16 mouse cellular contexts compared by ENCODE assay signal in genomic region chr5:76651151-76651725, GRCm38 (mm10). TPM values are rescaled to one million over a fixed set of nuclear protein-coding genes. Genes with fewer than 3 reads are reported as not detected.
DNase-seq lines count a peak whose midpoint lies in the region; ATAC-seq lines count a peak whose summit lies in the region.
"Had no signal": no experiment of that assay in that cellular context is flagged by ENCODE, and none has a peak within 500 bp of the region (broad histone marks: within the 10 kb centered on the region; RNA-seq: fewer than 3 reads in every experiment).

No protein-coding gene starts in this region.

- DNase-seq in embryo, embryonic 10.5 days (ENCODE audit: low spot score), result peak; percentile 31
- no peak for DNase-seq in embryo, embryonic 9.5 days (ENCODE audit: extremely low spot score)
- DNase-seq in liver, embryonic 13.5 days, result no peak
- peak; percentile 47 for DNase-seq in yolk sac, embryonic 10.5 days (ENCODE audit: low spot score)
- no peak for DNase-seq in gastrocnemius, postnatal 36 days
- DNase-seq in thymus, postnatal 0 days (ENCODE audit: low spot score), result no peak
- DNase-seq: cerebellum, adult 2 months; kidney, adult 8-10 months; left cerebral cortex, postnatal 4 days; lung, postnatal 10 days; thymus, postnatal 4 days had no signal

- H3K4me3 ChIP-seq in liver, embryonic 13.5 days (replicated peaks), result no peak overlapping the region
- no peak overlapping the region for H3K4me3 ChIP-seq in liver, embryonic 12.5 days
- H3K4me3 ChIP-seq in midbrain, embryonic 12.5 days, result no peak overlapping the region
- H3K4me3 ChIP-seq: embryonic facial prominence, embryonic 15.5 days; heart, embryonic 15.5 days; stomach, embryonic 15.5 days had no signal

- no peak overlapping the region for H3K27ac ChIP-seq in liver, embryonic 13.5 days
- H3K27ac ChIP-seq in liver, embryonic 12.5 days, result no peak overlapping the region
- no peak overlapping the region for H3K27ac ChIP-seq in midbrain, embryonic 12.5 days (replicated peaks)
- H3K27ac ChIP-seq: embryonic facial prominence, embryonic 15.5 days; heart, embryonic 15.5 days; stomach, embryonic 15.5 days had no signal

- H3K9me3 ChIP-seq in liver, embryonic 13.5 days (replicated peaks), result no peaks in the 10 kb centered on the region
- H3K9me3 ChIP-seq in liver, embryonic 12.5 days (replicated peaks), result no peaks in the 10 kb centered on the region
- no peaks in the 10 kb centered on the region for H3K9me3 ChIP-seq in midbrain, embryonic 12.5 days
- H3K9me3 ChIP-seq: embryonic facial prominence, embryonic 15.5 days; heart, embryonic 15.5 days; stomach, embryonic 15.5 days had no signal

- no peak overlapping the region for H3K9ac ChIP-seq in liver, embryonic 13.5 days
- no peak overlapping the region for H3K9ac ChIP-seq in liver, embryonic 12.5 days
- H3K9ac ChIP-seq in midbrain, embryonic 12.5 days (replicated peaks), result no peak overlapping the region
- H3K9ac ChIP-seq: embryonic facial prominence, embryonic 15.5 days; heart, embryonic 15.5 days; stomach, embryonic 15.5 days had no signal

- intact Hi-C loops in gastrocnemius, postnatal 36 days (cut with DNase I), result loop anchor here (10.0 kb wide), 1 partner anchor 114 kb away; no protein-coding TSS in a partner anchor

- no peak overlapping the region for H3K4me2 ChIP-seq in liver, embryonic 13.5 days
- H3K4me2 ChIP-seq in liver, embryonic 12.5 days, result no peak overlapping the region
- H3K4me2 ChIP-seq in midbrain, embryonic 12.5 days (replicated peaks), result no peak overlapping the region
- H3K4me2 ChIP-seq: embryonic facial prominence, embryonic 15.5 days; heart, embryonic 15.5 days; stomach, embryonic 15.5 days had no signal

- 72% methylated on average over 5 of the region's 5 CpGs for WGBS in liver, embryonic 13.5 days (ENCODE audit: insufficient replicate concordance)
- 74% methylated on average over 5 of the region's 5 CpGs for WGBS in liver, embryonic 12.5 days (ENCODE audit: insufficient replicate concordance)
- 62% methylated on average over 5 of the region's 5 CpGs for WGBS in midbrain, embryonic 12.5 days

- peaks cover 6% of the 10 kb centered on the region; the same call in 1 of the 2 replicates for H3K36me3 ChIP-seq in liver, embryonic 13.5 days
- no peaks in the 10 kb centered on the region; the same call in 1 of the 2 replicates for H3K36me3 ChIP-seq in liver, embryonic 12.5 days
- no peaks in the 10 kb centered on the region for H3K36me3 ChIP-seq in midbrain, embryonic 12.5 days
- H3K36me3 ChIP-seq: embryonic facial prominence, embryonic 15.5 days; stomach, embryonic 15.5 days had no signal

- ATAC-seq in liver, embryonic 13.5 days (ENCODE audit: low read depth), result 0 out of 2 replicates have a peak, but pooled peaks have one; percentile 7
- no peak for ATAC-seq in liver, embryonic 12.5 days
- ATAC-seq in midbrain, embryonic 12.5 days (ENCODE audit: low FRiP score, low read depth), result peak; percentile 65

- no peaks in the 10 kb centered on the region for H3K27me3 ChIP-seq in liver, embryonic 13.5 days
- H3K27me3 ChIP-seq in liver, embryonic 12.5 days (replicated peaks), result no peaks in the 10 kb centered on the region
- H3K27me3 ChIP-seq in midbrain, embryonic 12.5 days, result peaks cover 12% of the 10 kb centered on the region; the same call in 1 of the 2 replicates
- H3K27me3 ChIP-seq: embryonic facial prominence, embryonic 15.5 days; heart, embryonic 15.5 days; stomach, embryonic 15.5 days had no signal

- peaks cover 11% of the 10 kb centered on the region for H3K4me1 ChIP-seq in liver, embryonic 13.5 days (replicated peaks)
- peaks cover 8% of the 10 kb centered on the region for H3K4me1 ChIP-seq in liver, embryonic 12.5 days
- 0 out of 2 replicates have a peak, but pooled peaks cover 7% of the 10 kb centered on the region for H3K4me1 ChIP-seq in midbrain, embryonic 12.5 days
- H3K4me1 ChIP-seq: embryonic facial prominence, embryonic 15.5 days; heart, embryonic 15.5 days; stomach, embryonic 15.5 days had no signal

RNA-seq across cellular contexts. Expression of gene C530008M17Rik, which starts 5.1 kb away (rescaled TPM):
- 7.4 and 7.5 TPM in 2 replicates for polyA plus RNA-seq in liver, embryonic 13.5 days (2015; fragmentation: Nextera tagmentation; extraction: Ambion mirVana)
- polyA plus RNA-seq in liver, embryonic 12.5 days (2016; fragmentation: Nextera tagmentation; extraction: Ambion mirVana), result 12.2 and 13.9 TPM in 2 replicates
- polyA plus RNA-seq in midbrain, embryonic 12.5 days (2016; fragmentation: Nextera tagmentation; extraction: Ambion mirVana), result 74.1 and 79.0 TPM in 2 replicates
- total RNA-seq in gastrocnemius, postnatal 36 days (2021), result 1 to 10 TPM in 1 of 2 experiments, under 1 TPM in 1; 0.97 to 2.4 TPM
- polyA plus RNA-seq in thymus, postnatal 0 days (2015; fragmentation: Nextera tagmentation; extraction: Ambion mirVana), result 0.33 and 0.99 TPM in 2 replicates

Comparison
In these comparisons a context has a peak if more than half of its experiments do, and no peak if none do; other contexts are left out.
1. DNase-seq: peak in embryo, embryonic 10.5 days (single experiment) and yolk sac, embryonic 10.5 days (single experiment); none in embryo, embryonic 9.5 days (single experiment), liver, embryonic 13.5 days (single experiment), gastrocnemius, postnatal 36 days (0 of 2) and thymus, postnatal 0 days (single experiment).